Mouse (Mus musculus) bone marrow macrophage, adult 2 months (primary cell): ENCODE measurements around the gene Olfr622.

Source experiments
- CTCF ChIP-seq: IDR thresholded peaks from 2 replicates; pipeline ENCODE4 v1.5.1; 2012; ENCODE audit warnings: low read depth, mild to moderate bottlenecking, low read length, moderate library complexity
- POLR2A ChIP-seq: IDR thresholded peaks from 2 replicates; pipeline ENCODE4 v1.6.1; 2012; ENCODE audit warnings: mild to moderate bottlenecking, low read depth, low read length, borderline replicate concordance

- no peak for TF ChIP-seq POLR2A
- no peak for TF ChIP-seq CTCF
Measured at GRCm38 (mm10) chr7:103671091-103671490, 28.6 kb upstream of the Olfr622 start, which contains the start of gene Olfr624.
